In the genomic region with DNA sequence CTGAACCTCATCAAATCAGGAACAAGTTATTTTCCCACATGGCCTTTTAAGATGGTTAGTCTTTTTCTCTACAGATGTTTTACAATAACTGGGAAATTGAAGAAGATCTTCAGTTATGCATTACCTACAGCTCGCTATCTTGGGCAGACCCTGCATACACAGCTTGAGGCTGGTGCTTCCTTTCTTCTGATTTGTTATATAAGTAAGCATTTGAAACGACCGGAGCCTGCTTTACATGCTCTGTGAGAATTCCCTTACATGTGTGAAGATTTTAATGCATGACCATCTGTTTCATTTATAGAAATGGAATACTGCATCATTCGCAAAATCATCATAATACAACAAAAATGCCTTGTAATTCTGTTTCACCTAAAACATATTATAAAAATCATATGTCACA, we compare ENCODE assay signal across 25 mouse cellular contexts.
"Had no signal": no experiment of that assay in that cellular context is flagged by ENCODE, and none has a peak within 500 bp of the region (broad histone marks: within the 10 kb centered on the region; RNA-seq: fewer than 3 reads in every experiment).

No protein-coding gene starts in this region.

- H3K27me3 ChIP-seq: heart, embryonic 12.5 days; hindbrain, embryonic 12.5 days; intestine, embryonic 15.5 days; limb, embryonic 13.5 days; limb, embryonic 15.5 days; liver, embryonic 12.5 days had no signal

- H3K27ac ChIP-seq: heart, embryonic 10.5 days; hindbrain, embryonic 10.5 days; hindbrain, embryonic 12.5 days; hindbrain, embryonic 14.5 days; intestine, embryonic 15.5 days; layer of hippocampus, adult 2 months; limb, embryonic 13.5 days; limb, embryonic 15.5 days; liver, embryonic 12.5 days; liver, embryonic 14.5 days had no signal

- H3K9ac ChIP-seq: heart, embryonic 12.5 days; hindbrain, embryonic 12.5 days; hindbrain, embryonic 14.5 days; intestine, embryonic 15.5 days; limb, embryonic 13.5 days; limb, embryonic 15.5 days; liver, embryonic 12.5 days; liver, embryonic 14.5 days had no signal

- H3K4me2 ChIP-seq: heart, embryonic 12.5 days; hindbrain, embryonic 12.5 days; hindbrain, embryonic 14.5 days; intestine, embryonic 15.5 days; limb, embryonic 13.5 days; limb, embryonic 15.5 days; liver, embryonic 12.5 days had no signal

- H3K4me1 ChIP-seq: heart, embryonic 10.5 days; heart, embryonic 12.5 days; hindbrain, embryonic 10.5 days; hindbrain, embryonic 12.5 days; intestine, embryonic 15.5 days; limb, embryonic 13.5 days; limb, embryonic 15.5 days; liver, embryonic 12.5 days had no signal

- ATAC-seq: hindbrain, embryonic 16.5 days; inflammation-experienced regulatory T-cells, adult 6 months; intestine, embryonic 15.5 days; intestine, postnatal 0 days; liver, embryonic 12.5 days had no signal

- H3K9me3 ChIP-seq: heart, embryonic 10.5 days; heart, embryonic 12.5 days; hindbrain, embryonic 10.5 days; hindbrain, embryonic 12.5 days; intestine, embryonic 15.5 days; limb, embryonic 13.5 days; limb, embryonic 15.5 days; liver, embryonic 12.5 days had no signal

- H3K4me3 ChIP-seq: heart, embryonic 10.5 days; heart, embryonic 12.5 days; hindbrain, embryonic 10.5 days; hindbrain, embryonic 12.5 days; intestine, embryonic 15.5 days; layer of hippocampus, adult 2 months; limb, embryonic 13.5 days; limb, embryonic 15.5 days; liver, embryonic 12.5 days had no signal

- H3K36me3 ChIP-seq: heart, embryonic 10.5 days; heart, embryonic 12.5 days; hindbrain, embryonic 10.5 days; hindbrain, embryonic 12.5 days; intestine, embryonic 15.5 days; limb, embryonic 13.5 days; limb, embryonic 15.5 days; liver, embryonic 12.5 days had no signal

- DNase-seq: gastrocnemius, postnatal 10 days; gastrocnemius, postnatal 25 days; heart, adult 18-20 months; heart, postnatal 10 days; heart, postnatal 4 days; kidney, adult 18-20 months; kidney, adult 8-10 months; kidney, postnatal 10 days; kidney, postnatal 25 days; kidney, postnatal 4 days; left cerebral cortex, postnatal 4 days had no signal
